Mouse (Mus musculus) liver, embryonic 12.5 days (tissue): ENCODE results near the gene Gse1. TPM values are rescaled to one million over a fixed set of nuclear protein-coding genes. Genes with fewer than 3 reads are reported as not detected.

ENCODE experiments used
- ATAC-seq: fragments of 200-750 bp; cut with Nextera tagmentation; 2 replicates; pipeline ENCODE4 v1.8.0; 2017; ENCODE audit warnings: moderate number of reproducible peaks, mild to moderate bottlenecking, moderate library complexity
- H3K27ac ChIP-seq: fragments of 300-500 bp; sonication (generic); 2 replicates; pipeline ENCODE4 v1.5.1; 2016; ENCODE audit warnings: mild to moderate bottlenecking
- H3K27me3 ChIP-seq: fragments of 300-500 bp; sonication (generic); replicated peaks from 2 replicates; pipeline ENCODE4 v1.6.1; 2016; ENCODE audit warnings: mild to moderate bottlenecking, moderate library complexity
- H3K36me3 ChIP-seq: fragments of 300-500 bp; sonication (generic); 2 replicates; pipeline ENCODE4 v1.6.1; 2016; ENCODE audit warnings: mild to moderate bottlenecking, moderate library complexity
- H3K4me1 ChIP-seq: fragments of 300-500 bp; sonication (generic); 2 replicates; pipeline ENCODE4 v1.6.1; 2016
- H3K4me2 ChIP-seq: fragments of 300-500 bp; sonication (generic); 2 replicates; pipeline ENCODE4 v1.6.1; 2016; ENCODE audit warnings: mild to moderate bottlenecking, moderate library complexity
- H3K4me3 ChIP-seq: fragments of 300-500 bp; sonication (generic); 2 replicates; pipeline ENCODE4 v1.5.1; 2016; ENCODE audit warnings: mild to moderate bottlenecking, moderate library complexity
- H3K9ac ChIP-seq: fragments of 300-500 bp; sonication (generic); 2 replicates; pipeline ENCODE4 v1.6.1; 2016; ENCODE audit warnings: mild to moderate bottlenecking, moderate library complexity
- H3K9me3 ChIP-seq: fragments of 300-500 bp; sonication (generic); replicated peaks from 2 replicates; pipeline ENCODE4 v1.6.1; 2016; ENCODE audit warnings: mild to moderate bottlenecking, moderate library complexity
- WGBS: fragments of 180-500 bp; shearing (Covaris S2); methylation state at CpG from one replicate; pipeline ENCODE4 v1.1.7; 2016; ENCODE audit not compliant: insufficient replicate concordance; 5-methylcytosine and 5-hydroxymethylcytosine counted together
- polyA plus RNA-seq: library from polyadenylated mRNA; unstranded; fragments of >200 nt; fragmentation: Nextera tagmentation; extraction: Ambion mirVana; gene quantifications from 2 replicates; pipeline ENCODE4 v1.2.1, GENCODE M21; 2016

Gene Gse1
- polyA plus RNA-seq, 1 experiment from 2014 or later = 15.9 TPM

- Histone ChIP-seq H3K4me1 (peaks cover 38% of the 10 kb centered on the region), H3K9ac (0 out of 2 replicates have a peak overlapping the region, but pooled peaks have one; percentile 17), H3K36me3 (no peaks in the 10 kb centered on the region), H3K9me3 (no peaks in the 10 kb centered on the region), H3K4me2 (peak overlapping the region; percentile 77), H3K27me3 (peaks cover 89% of the 10 kb centered on the region), H3K27ac (no peak overlapping the region), H3K4me3 (peak overlapping the region; percentile 59)
- WGBS = 16% methylated on average over 22 of the region's 22 CpGs
- no peak for ATAC-seq
These were observed 1.8 kb downstream of the Gse1 start for GRCm38 (mm10) chr8:120230081-120230480.

GRCm38 (mm10) chr8:120230715-120231614 is 2.7 kb downstream of the Gse1 start:
- no peak overlapping the region for H3K27ac ChIP-seq
- H3K36me3 ChIP-seq = 0 out of 2 replicates have a peak, but pooled peaks cover 2% of the 10 kb centered on the region
- no peaks in the 10 kb centered on the region for H3K9me3 ChIP-seq
- 27% methylated on average over 18 of the region's 18 CpGs for WGBS
- H3K27me3 ChIP-seq = peaks cover 80% of the 10 kb centered on the region
- H3K4me1 ChIP-seq = peaks cover 38% of the 10 kb centered on the region
- H3K9ac ChIP-seq = 0 out of 2 replicates have a peak overlapping the region, but pooled peaks have one; percentile 17
- no peak for ATAC-seq
- peak overlapping the region; percentile 59 for H3K4me3 ChIP-seq
- peak overlapping the region; percentile 77 for H3K4me2 ChIP-seq

- Histone ChIP-seq H3K9ac (no peak overlapping the region), H3K9me3 (no peaks in the 10 kb centered on the region), H3K4me2 (peak overlapping the region; percentile 77), H3K4me3 (no peak overlapping the region), H3K27me3 (peaks cover 71% of the 10 kb centered on the region), H3K27ac (no peak overlapping the region), H3K4me1 (peaks cover 38% of the 10 kb centered on the region), H3K36me3 (0 out of 2 replicates have a peak, but pooled peaks cover 2% of the 10 kb centered on the region)
- no peak for ATAC-seq
- WGBS = 72% methylated on average over 3 of the region's 3 CpGs
These were observed 3.6 kb downstream of the Gse1 start for GRCm38 (mm10) chr8:120231870-120232269.

- no peaks in the 10 kb centered on the region for H3K9me3 ChIP-seq
- no peak overlapping the region for H3K4me3 ChIP-seq
- peak overlapping the region; percentile 77; the same call in 1 of the 2 replicates for H3K4me2 ChIP-seq
- H3K27me3 ChIP-seq = peaks cover 66% of the 10 kb centered on the region
- H3K9ac ChIP-seq = no peak overlapping the region
- H3K27ac ChIP-seq = no peak overlapping the region
- ATAC-seq = no peak
- H3K36me3 ChIP-seq = 0 out of 2 replicates have a peak, but pooled peaks cover 2% of the 10 kb centered on the region
- 38% methylated on average over 4 of the region's 4 CpGs for WGBS
- peaks cover 38% of the 10 kb centered on the region for H3K4me1 ChIP-seq
These were observed 4.1 kb downstream of the Gse1 start for GRCm38 (mm10) chr8:120232398-120232797.

- 0 out of 2 replicates have a peak, but pooled peaks cover 2% of the 10 kb centered on the region for H3K36me3 ChIP-seq
- H3K4me3 ChIP-seq = no peak overlapping the region
- H3K27ac ChIP-seq = no peak overlapping the region
- no peak for ATAC-seq
- no peaks in the 10 kb centered on the region for H3K9me3 ChIP-seq
- WGBS = 61% methylated on average over 13 of the region's 13 CpGs
- H3K4me2 ChIP-seq = no peak overlapping the region; the same call in 1 of the 2 replicates
- peaks cover 61% of the 10 kb centered on the region for H3K27me3 ChIP-seq
- no peak overlapping the region for H3K9ac ChIP-seq
- peaks cover 38% of the 10 kb centered on the region for H3K4me1 ChIP-seq
These were observed 4.7 kb downstream of the Gse1 start for GRCm38 (mm10) chr8:120232913-120233312.

GRCm38 (mm10) chr8:120234457-120234856 is 6.2 kb downstream of the Gse1 start:
- 75% methylated on average over 12 of the region's 12 CpGs for WGBS
- no peak overlapping the region for H3K4me2 ChIP-seq
- no peak overlapping the region for H3K27ac ChIP-seq
- no peak overlapping the region for H3K4me3 ChIP-seq
- ATAC-seq = no peak
- H3K9ac ChIP-seq = no peak overlapping the region
- 0 out of 2 replicates have a peak, but pooled peaks cover 2% of the 10 kb centered on the region for H3K36me3 ChIP-seq
- H3K4me1 ChIP-seq = peaks cover 30% of the 10 kb centered on the region
- H3K9me3 ChIP-seq = no peaks in the 10 kb centered on the region
- H3K27me3 ChIP-seq = peaks cover 45% of the 10 kb centered on the region

GRCm38 (mm10) chr8:120234866-120235265 is 6.6 kb downstream of the Gse1 start:
- H3K4me2 ChIP-seq = no peak overlapping the region
- H3K9me3 ChIP-seq = no peaks in the 10 kb centered on the region
- H3K36me3 ChIP-seq = 0 out of 2 replicates have a peak, but pooled peaks cover 2% of the 10 kb centered on the region
- peaks cover 26% of the 10 kb centered on the region for H3K4me1 ChIP-seq
- ATAC-seq = no peak
- WGBS = 61% methylated on average over 8 of the region's 8 CpGs
- no peak overlapping the region for H3K27ac ChIP-seq
- no peak overlapping the region for H3K4me3 ChIP-seq
- H3K9ac ChIP-seq = no peak overlapping the region
- peaks cover 41% of the 10 kb centered on the region for H3K27me3 ChIP-seq

- WGBS = 54% methylated on average over 4 of the region's 4 CpGs
- Histone ChIP-seq H3K4me1 (no peaks in the 10 kb centered on the region), H3K27me3 (no peaks in the 10 kb centered on the region), H3K9ac (no peak overlapping the region), H3K4me3 (no peak overlapping the region), H3K4me2 (no peak overlapping the region), H3K27ac (no peak overlapping the region), H3K9me3 (no peaks in the 10 kb centered on the region), H3K36me3 (no peaks in the 10 kb centered on the region)
- no peak for ATAC-seq
These were observed 15.0 kb downstream of the Gse1 start for GRCm38 (mm10) chr8:120243222-120243621.

GRCm38 (mm10) chr8:120243916-120244451 is 15.7 kb downstream of the Gse1 start:
- H3K36me3 ChIP-seq = no peaks in the 10 kb centered on the region
- no peak overlapping the region for H3K27ac ChIP-seq
- H3K4me1 ChIP-seq = no peaks in the 10 kb centered on the region
- WGBS = 59% methylated on average over 5 of the region's 5 CpGs
- H3K4me3 ChIP-seq = no peak overlapping the region
- no peak for ATAC-seq
- no peak overlapping the region for H3K9ac ChIP-seq
- H3K9me3 ChIP-seq = no peaks in the 10 kb centered on the region
- no peaks in the 10 kb centered on the region for H3K27me3 ChIP-seq
- H3K4me2 ChIP-seq = no peak overlapping the region

- no peak overlapping the region for H3K4me3 ChIP-seq
- H3K9me3 ChIP-seq = no peaks in the 10 kb centered on the region
- H3K27me3 ChIP-seq = no peaks in the 10 kb centered on the region
- H3K9ac ChIP-seq = no peak overlapping the region
- H3K27ac ChIP-seq = no peak overlapping the region
- 71% methylated on average over 10 of the region's 10 CpGs for WGBS
- no peaks in the 10 kb centered on the region for H3K4me1 ChIP-seq
- ATAC-seq = no peak
- H3K4me2 ChIP-seq = no peak overlapping the region
- no peaks in the 10 kb centered on the region for H3K36me3 ChIP-seq
These were observed 16.3 kb downstream of the Gse1 start for GRCm38 (mm10) chr8:120244553-120244952.

- Histone ChIP-seq H3K27me3 (no peaks in the 10 kb centered on the region), H3K9ac (no peak overlapping the region), H3K4me3 (no peak overlapping the region), H3K4me1 (no peaks in the 10 kb centered on the region), H3K27ac (no peak overlapping the region), H3K9me3 (no peaks in the 10 kb centered on the region), H3K4me2 (no peak overlapping the region), H3K36me3 (no peaks in the 10 kb centered on the region)
- 73% methylated on average over 5 of the region's 5 CpGs for WGBS
- ATAC-seq = no peak
These were observed 19.4 kb downstream of the Gse1 start for GRCm38 (mm10) chr8:120247618-120248017.

- no peak overlapping the region for H3K4me3 ChIP-seq
- no peak overlapping the region for H3K4me2 ChIP-seq
- no peak overlapping the region for H3K27ac ChIP-seq
- no peaks in the 10 kb centered on the region for H3K4me1 ChIP-seq
- no peaks in the 10 kb centered on the region for H3K9me3 ChIP-seq
- 55% methylated on average over 7 of the region's 7 CpGs for WGBS
- no peaks in the 10 kb centered on the region for H3K36me3 ChIP-seq
- no peak for ATAC-seq
- no peak overlapping the region for H3K9ac ChIP-seq
- H3K27me3 ChIP-seq = no peaks in the 10 kb centered on the region
These were observed 19.8 kb downstream of the Gse1 start for GRCm38 (mm10) chr8:120248031-120248430.
